15 mouse cellular contexts compared by ENCODE assay signal in genomic region chr1:21248560-21249390, GRCm38 (mm10). TPM values are rescaled to one million over a fixed set of nuclear protein-coding genes. Genes with fewer than 3 reads are reported as not detected.
"Had no signal": no experiment of that assay in that cellular context is flagged by ENCODE, and none has a peak within 500 bp of the region (broad histone marks: within the 10 kb centered on the region; RNA-seq: fewer than 3 reads in every experiment).

No protein-coding gene starts in this region.

- DNase-seq: kidney, adult 18-20 months; kidney, adult 9 months; kidney, postnatal 14 days; kidney, postnatal 4 days; liver, embryonic 13.5 days; lung, embryonic 14.5 days; midbrain, embryonic 14.5 days; thymus, adult 2 months; thymus, postnatal 14 days; thymus, postnatal 4 days had no signal

- H3K9ac ChIP-seq: liver, embryonic 13.5 days; lung, embryonic 14.5 days had no signal

- H3K27ac ChIP-seq: liver, embryonic 13.5 days; macrophage had no signal

- H3K36me3 ChIP-seq: liver, embryonic 13.5 days had no signal

- H3K27me3 ChIP-seq: liver, embryonic 13.5 days had no signal

- H3K4me2 ChIP-seq: liver, embryonic 13.5 days; lung, embryonic 14.5 days; midbrain, embryonic 11.5 days had no signal

- H3K4me1 ChIP-seq: liver, embryonic 13.5 days; megakaryocyte, embryonic 14.5 days had no signal

- ATAC-seq: lung, postnatal 0 days had no signal

- H3K9me3 ChIP-seq: liver, embryonic 13.5 days; megakaryocyte, embryonic 14.5 days had no signal

- H3K4me3 ChIP-seq: liver, embryonic 13.5 days; megakaryocyte, embryonic 14.5 days had no signal

RNA-seq across cellular contexts. Expression of gene Gsta3, which starts 8.4 kb away (rescaled TPM):
- total RNA-seq: midbrain, postnatal 0 days had no signal
